Mouse (Mus musculus) MEL-GATA-1-ER (cell line): Measurements from ENCODE around the gene Fam172a.

Source experiments
- DNase-seq: peaks from one replicate; pipeline ENCODE4 v3.0.0-alpha.2; 2012; ENCODE audit warnings: low read depth; ENCODE audit errors: extremely low read depth

Gene Fam172a

DNA sequence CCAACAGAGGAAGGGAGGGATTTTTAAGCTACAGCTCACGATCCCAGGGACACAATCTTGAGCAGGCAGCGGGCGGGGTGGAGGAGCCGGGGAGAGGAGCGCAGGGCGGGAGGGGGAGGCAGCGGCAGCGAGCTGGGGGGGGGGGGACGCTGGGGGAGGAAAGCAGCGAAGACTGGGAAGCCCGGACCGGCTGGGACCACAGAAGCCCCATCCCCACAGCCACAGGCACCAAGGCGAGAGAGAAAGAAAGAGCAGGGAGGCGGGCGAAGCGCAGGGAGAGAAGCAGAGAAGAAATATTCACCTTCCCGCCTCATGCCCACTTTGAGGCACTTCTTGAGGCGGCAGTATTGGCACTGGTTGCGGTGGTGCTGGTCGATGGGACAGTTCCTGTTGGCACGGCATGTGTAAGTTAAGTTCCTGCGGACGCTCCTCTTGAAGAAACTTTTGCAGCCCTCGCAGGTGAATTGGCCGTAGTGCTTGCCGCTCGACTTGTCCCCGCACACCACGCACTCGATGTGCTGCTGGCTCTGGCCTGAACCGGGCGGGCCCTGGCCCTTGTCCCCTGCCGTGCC lies 496.1 kb downstream of the Fam172a start:
- DNase-seq = no peak

DNA sequence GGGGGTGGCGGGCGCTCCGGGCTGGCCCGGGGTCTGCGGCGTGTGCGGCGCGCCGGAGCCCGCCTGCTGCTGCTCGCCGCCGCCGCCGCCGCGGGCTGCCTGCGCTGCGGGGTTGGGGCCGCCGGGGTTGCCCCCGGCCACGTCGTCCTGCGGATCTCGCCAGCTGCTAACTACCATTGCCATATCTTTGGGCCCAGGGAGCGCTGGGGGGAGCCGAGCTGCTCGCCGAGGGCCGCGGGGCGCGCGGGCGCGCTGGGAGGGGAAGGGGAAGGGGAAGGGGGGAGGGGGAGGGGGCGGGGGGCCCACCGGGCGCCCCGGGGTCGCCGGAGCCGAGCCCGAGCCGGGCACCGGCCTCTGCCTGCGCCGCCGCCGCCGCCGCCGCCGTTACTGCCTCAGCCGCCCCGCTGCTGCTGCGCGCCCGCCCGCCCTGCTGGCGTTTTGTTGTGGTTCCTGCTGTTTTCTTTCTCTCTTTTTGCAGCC lies 496.6 kb downstream of the Fam172a start:
- no peak for DNase-seq

DNA sequence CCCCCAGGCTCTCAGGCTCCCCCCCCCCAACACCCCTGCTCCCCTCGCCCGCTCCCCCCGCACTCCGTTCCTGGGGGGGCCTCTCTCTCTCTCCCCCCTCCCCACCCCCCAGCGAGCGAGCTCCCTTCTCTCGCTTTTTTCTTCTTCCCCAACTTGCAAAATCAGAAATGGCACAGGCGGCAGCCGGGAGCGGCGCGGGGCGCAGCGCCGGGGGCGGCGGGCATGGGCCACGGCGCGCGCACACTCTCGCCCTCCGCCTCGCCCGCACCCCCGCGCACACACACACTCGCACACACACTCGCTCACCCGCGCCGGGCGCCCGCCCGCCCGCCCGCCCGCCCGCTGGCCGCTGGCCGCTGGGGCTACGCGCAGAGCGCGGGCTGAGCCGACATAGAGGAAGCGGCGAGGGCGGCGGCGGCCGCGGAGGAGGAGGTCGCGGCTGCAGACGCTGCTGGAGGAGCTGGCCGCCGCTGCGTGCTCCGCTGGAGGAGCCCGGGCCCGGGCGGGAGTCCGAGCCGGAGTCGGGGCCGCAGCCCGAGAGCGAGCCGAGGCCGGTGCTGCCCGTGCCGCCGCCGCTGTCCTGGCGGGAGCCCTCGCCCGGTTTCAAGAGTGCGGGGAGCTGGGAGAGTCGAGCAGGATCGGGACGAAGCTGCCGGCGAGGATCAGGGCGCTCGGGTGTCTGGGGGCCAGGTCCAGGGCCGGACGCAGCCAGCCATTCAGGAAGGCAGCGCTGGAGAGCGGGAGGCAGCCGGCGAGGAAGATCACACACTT lies 497.2 kb downstream of the Fam172a start:
- DNase-seq = no peak

DNA sequence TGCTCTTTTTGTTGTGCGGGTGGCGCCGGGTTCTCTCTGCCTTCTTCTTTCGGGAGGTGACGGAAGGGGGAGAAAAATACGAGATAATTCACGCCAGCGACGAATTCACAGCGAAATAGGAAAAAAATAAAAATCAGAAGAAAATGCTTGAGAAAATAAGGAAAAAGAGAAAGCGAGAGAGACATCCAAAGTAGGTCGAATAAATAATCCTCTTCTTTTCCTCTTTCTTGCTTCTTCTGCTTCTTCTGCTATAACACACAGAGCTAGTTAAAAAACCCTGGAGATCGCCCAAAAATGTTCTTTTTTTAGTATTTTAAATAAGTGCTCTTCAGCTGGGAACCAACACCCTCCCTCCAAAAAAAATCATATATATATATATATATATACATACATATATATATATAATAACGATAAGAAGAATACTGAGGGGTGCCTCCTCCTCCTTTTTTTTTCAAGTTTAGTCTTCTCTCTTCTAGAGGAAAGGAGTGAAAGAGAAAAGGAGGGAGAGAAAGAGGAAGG lies 497.9 kb downstream of the Fam172a start, which contains the start of gene Nr2f1:
Gene Nr2f1 (minus strand): TSS at position 116 of the 519 bp plus-strand sequence.
- no peak for DNase-seq

DNA sequence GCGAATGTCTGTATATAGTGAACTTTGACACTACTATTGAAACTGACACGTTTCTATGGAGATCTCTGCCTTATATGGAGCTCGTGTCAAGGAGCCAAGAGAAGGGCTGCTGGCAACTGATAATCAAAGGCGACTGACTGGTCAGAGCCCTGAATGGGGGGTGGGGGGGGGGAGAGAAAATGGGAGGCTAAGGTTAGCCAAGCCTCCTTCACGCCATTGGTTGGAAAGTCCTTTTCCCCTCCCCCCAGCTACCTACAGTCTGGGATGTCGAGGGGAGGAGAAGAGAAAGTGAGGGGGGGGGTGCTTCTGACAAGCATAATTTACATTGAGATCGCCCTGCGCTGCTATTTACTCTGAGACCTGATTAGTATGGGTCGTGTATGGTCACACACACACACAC lies 498.6 kb downstream of the Fam172a start:
- peak; percentile 95 for DNase-seq

DNA sequence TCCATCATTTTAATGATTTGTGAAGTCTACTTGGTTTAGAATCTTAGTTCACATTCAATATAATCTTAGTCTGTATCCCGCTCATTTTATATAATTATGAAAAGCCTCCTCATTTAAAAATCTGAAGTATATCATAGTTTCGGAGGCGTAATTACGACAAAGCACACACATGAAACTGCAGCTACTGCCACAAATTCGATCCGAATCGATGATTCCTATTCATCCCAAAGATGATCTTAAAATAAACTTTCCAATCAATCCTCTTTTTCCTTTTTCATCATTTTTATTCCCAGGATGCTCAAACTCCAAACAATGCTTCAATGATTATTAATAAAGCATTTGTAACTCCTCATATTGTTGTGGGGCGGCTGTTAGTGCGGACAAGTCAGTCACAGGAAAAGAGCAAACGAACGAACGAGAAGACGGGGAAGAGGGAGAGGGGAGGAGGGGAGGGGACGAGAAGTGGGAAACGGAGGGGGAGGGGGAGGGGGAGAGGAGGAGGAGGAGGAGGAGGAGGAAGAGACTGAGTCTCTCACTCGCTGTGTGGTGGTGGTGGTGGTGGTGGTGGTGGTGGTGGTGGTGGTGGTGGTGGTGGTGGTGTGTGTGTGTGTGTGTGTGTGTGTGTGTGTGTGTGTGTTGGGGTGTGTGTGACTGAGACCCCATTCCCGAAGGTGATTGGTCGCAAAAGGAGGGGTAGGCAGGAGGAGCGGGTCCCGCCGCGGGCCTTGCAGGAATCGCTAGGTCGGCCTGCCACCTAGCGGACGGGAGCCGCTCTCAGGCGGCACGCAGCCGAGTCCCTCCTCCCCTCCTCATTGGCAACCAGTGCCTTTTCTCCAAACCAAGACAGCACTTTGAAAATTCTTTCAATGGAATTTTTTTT lies 499.4 kb downstream of the Fam172a start:
- DNase-seq = peak; percentile 80

DNA sequence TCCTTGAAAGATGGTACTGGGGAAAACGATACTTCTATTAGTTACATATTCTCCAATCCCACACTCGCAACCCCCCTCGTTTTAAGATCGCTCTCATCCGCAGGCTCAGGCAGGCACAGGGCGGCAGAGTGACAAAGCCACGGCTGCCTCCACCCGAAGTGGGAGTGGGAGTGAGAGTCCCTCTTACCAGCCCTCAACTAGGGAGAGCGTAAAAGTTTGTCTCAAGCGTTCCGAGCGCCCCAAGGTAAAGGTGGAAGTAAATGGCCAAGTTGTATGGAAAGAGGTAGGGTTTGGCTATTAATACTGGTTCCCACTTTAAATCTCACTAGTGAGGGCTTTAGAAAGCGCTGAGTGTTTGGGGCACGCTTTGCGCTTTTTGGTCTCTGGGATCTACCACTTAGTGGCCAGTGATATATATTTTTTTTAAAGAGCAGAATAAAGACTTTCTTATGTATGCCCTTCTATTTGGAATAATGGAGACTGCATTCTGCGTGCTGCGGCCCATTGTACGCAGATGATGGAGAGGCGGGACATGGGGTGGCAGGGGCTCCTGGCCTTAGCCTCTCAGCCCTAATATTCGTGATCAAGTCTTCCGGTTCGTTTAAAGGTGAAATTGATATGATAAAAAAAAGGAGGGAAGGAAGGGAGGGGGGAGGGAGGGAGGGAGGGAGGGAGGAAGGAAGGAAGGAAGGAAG lies 500.2 kb downstream of the Fam172a start:
- no peak for DNase-seq

DNA sequence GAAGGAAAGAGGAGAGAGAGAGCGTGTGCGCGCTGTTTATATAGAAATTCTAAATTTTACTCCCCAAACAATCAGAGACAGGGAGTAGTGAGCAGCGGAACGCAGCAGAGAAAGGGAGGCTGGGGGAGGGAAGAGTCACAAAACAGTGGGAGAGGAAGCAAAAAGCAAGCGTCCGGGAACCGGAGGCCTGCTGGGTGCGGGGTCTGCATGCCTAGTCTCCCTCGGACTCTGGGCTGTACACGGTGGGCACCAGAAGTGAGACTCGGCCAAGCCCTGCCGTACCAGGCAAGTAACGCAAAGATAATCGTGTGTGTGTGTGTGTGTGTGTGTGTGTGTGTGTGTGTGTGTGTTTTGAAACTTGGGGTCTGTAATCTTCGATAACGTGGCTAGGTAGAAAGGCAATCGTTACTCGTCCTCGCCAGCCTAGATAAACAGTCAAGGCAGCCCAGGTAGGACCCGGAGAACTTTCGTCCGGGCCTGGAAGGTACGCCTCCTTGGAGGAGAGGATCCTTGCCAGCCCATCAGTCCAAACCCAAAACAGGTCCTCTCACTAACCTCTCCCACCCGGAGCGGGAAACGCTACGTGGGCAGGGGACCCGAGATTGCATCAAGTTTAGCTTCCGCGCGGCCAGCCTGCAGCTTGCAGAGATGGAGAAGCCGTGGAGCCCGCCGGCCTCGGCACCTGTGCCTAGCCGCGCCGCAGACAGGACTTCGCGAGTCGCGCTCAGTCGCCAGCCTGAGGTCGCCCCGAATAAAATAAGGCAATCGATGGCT lies 500.9 kb downstream of the Fam172a start:
- no peak for DNase-seq

DNA sequence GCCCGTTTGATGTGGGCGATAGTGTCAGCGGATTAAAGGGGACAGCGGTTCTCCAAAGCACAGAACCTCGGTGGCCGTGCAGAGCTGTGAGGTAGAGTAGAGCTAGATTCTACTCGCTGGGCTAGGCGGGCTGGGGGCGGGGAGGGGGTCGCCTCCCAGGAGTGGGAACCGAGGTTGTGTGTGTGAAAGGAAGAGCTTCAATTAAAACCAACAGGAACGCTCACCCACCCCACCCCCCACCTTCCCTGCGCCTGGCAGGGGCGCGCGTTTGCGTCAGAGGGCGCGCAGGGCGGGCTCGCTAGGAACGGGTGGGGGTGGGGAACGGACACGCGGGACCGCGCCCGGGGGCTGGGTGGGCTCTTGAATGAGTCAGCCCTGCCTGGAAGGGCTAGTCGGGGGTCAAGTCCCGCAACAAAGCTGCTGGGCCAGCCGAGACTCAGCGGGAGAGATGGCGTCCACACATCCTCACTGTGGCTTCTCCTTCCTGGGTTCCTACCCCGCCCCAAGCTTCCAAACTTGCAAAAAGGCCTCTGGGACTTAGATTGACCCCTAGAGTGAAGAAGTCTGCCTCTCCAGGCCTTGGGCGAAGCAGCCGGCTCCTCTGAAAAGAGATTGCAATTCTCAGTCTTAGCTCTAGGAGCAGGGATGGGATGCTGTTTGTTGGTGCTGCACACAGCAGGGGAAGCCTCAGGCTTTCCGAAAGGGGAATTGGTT lies 501.7 kb downstream of the Fam172a start:
- DNase-seq = no peak

DNA sequence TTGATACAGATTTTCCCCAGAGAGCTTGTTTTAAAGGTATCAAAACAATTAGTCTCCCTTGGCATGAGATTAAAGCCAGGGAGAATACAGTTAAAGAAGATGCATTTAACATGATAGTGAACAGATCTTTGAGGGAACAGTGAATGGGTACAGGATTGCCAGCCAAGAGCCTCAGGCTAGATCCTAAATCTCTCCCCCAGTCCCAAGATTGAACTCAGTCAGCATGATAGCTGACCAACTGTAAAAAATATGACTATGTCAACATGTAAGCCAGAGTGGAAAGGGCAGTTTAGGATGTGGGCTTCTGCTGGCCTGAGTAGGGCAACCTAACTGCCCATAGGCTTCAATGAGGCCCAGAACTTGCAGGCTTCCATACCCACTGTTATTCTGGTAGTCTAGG lies 503.6 kb downstream of the Fam172a start:
- DNase-seq = no peak

DNA sequence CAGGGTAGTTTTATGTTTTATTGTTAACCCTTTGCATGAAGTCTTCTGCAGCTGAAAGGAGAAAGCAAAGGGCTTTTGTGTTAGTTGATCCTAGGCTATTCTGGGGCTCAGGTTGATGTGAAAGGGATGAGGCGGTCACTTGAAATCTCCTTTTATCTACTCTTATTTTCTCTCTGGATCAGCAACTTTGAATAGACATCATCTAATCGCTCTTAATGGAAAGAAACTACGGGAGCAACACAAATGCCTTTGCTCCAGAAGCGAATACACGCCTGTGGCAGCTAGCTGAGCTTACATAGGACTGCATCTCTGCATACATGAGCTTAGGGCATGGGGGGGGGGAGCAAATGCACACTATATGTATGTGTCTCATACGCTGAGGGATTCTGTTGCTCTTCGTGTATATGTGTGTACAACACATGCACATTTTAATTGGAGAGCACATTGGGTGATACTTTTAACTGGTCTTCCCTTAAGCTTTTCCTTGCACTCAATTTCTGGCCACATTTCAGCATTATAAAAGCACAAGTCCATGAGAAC lies 505.1 kb downstream of the Fam172a start:
- no peak for DNase-seq

DNA sequence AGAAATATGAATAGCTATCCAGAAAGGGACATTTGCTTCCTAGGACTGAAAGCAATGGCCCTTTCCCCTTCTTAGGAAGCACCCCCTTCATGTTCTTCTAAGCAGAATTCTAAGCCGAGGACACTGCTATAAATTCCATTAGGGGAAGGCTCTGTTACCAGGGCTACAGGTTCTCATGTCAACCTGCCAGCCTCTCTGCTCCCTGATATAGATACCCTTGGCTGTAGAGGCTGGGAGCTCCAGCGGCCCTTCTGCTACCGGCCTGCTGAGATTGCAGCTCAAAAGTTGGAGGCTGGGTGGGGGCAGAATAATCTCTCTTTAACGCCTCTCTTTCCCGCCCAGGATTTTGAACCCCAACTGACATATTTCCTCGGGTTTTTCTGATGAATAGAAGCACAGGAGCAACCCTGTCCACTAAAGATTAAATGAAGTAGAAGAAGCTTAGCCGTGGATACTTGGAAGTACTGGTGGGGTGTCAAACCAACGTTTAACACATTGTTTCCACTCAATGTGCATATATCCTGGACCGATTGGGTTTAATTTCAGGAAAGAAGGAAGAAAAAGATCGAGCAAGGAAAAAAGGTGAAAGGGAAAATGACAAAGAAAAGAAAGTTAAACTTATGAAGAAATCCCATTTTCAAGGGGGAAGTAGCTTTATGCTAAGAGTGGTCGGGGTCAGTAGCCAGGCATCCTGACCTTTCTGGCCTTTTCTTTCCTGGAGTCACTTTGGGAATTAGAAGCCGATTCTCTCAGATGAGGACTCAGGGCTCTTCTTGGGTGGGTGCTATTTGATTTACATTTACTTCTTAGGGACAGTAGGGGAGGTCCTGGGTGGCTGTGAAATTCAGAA lies 506.2 kb downstream of the Fam172a start:
- DNase-seq = no peak

DNA sequence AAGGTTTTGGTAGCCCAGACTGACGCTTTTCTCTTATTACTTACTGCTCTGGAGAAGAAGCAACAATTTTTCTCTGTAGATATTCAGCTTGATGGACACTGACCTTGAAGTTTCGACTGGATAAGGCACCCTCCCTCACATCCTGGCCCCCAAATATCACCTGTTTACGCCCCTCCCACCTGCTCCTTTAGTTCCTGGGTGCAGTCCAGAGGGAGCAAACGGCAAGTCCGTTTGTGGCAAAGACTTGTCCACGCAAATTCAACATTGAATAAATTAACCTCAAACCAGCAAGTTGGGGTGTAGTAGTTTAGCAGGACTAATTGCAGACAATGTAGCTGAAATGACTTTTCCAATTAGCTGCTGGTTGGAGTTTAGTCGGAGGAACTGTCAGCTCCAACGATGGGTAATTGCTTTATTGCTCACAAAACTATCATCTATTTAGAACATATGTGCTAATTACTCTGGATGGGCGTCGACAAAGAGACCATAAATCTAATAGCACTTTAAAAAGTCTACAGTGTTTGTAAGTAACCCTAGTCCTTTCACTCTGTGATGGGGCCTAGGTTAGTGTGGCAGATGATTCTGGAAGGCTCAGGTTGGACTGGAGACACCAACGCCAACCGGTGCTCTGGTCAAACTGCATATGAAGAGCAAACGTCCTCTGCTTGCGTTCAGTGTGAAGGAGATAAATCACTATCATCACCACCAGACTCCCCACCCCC lies 507.0 kb downstream of the Fam172a start:
- DNase-seq = no peak

DNA sequence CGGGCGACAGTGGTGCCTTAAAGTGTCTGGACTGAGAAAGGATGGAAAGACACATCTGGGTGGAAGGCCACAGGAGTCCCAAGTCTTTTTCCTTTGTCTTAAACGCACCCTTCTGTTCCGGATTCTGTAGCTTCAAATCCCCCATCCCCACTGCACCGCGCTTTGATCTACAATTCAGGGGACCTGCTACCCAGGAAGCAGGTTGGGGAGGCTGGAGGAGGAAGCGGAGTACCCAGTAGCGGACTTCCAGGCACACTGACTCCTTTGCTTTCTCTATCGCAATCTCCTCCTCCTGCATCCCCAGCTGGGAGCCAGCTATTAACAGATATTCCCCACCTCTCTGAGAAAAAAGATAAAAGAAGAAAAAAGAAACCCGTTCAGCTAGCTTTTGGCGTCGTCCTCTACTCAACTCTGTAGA lies 507.8 kb downstream of the Fam172a start:
- DNase-seq = no peak

DNA sequence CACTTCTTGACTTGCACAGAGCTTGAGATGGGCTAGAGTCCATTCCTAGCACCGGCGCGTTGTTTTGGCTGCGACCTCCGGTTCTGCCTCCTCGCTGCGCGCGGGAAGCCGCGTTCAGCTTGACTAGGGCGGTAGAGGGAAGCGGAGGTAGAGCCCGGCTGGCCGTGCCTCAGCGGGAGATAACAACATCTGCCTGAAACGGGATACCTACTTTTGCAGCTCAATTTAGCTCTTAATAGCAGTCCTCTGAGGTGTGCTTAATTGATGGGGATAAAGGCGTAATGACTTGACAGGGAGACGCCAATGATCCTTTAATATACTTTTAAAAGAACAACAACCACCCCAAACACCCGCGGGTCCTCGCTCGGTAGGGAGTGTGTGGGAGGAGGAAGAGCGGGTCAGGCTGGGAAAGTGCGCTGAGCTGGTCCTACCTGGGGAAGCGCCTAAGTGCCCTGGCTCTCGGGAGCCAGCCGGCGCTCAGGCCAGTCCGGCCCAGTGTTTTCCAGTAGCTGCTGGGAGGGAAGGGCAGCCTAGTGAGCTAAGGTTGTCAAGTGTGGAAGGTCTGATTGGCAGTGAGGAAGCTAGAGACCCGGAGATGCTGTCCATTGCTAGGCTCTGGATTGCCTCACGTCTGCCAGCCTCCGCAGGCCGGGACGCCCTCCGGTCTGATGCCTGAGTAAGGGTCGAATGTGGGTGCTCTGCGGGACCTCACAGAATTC lies 508.4 kb downstream of the Fam172a start:
- no peak for DNase-seq

DNA sequence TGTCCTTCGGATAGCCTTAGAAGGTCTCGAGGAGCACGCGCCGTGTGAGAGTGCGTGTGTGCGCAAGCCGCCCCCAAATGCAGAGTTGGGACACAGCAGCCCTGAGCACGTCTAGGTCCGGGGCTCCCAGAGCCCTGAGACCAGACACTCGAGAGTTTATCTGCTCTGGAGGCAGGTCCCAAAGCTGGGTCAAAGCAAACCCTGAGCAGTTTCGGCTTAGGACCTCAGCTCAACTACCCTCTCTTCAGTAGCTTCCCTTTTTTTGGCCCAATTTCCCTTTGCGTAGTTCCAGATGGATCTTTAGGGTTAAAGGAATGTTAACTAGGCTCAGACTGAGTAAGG lies 508.9 kb downstream of the Fam172a start:
- DNase-seq = no peak
